Mouse (Mus musculus) ovary, postnatal 10 days (tissue): ENCODE measurements around the gene Neu2.
"Not testable (repeated sequence)": the region's sequence is repeated elsewhere in the genome, so short reads cannot be mapped to it uniquely, and the experiment has no call there.

Experiments used
- DNase-seq: peaks from one replicate; pipeline ENCODE4 v3.0.0; 2022; ENCODE audit warnings: low spot score

Gene Neu2

DNA sequence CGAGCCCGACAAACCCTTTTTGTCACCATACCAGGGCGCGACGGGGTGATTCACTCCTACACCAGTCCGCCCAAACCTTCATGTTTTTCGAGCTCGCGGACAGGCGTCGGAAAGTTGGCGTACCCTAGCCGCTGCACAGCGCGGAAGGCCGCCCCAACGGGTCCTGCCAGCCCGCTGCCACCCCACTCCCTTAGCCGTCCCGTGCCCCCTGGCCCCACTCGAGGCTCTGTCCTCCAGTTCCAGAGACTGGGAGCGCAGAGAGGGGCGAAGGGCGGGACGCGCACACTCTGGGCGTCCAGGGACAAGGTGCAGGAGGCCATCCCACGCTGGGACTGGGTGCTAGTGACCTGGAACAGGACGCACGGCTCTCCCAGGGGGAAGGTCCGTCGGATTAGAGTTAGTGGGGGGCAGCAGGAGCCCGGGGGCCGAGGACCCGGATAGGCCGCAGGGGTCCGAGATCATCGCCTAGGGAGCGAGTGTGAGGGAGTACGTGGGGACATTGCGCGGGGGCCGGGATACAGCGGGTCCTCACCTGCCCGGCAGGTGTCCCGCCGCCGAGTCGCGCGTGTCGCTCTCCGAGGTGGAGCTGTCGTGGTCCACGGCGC, at the start of gene Neu2:
Gene Neu2, plus strand, starts transcription at position 329 of the 605 bp plus-strand sequence.
- DNase-seq = no peak

DNA sequence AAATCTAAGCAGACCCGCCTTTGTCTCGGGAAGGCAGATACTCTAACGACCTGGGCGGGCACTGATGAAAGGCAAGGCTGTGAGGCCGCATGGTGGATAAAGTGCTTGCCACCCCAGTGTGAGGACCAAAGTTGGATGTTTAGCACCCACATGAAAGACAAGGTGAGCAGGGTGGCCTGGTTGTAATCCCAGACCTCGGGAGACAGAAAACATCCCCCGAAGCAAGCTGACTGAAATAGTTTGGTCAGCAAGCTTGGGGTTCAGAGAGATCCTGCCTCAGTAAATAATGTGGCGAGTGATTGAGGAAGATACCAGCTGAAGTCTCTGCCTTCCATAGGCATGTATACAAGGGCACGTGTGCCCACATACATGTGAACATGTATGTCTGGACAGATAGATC, 42.2 kb upstream of the Neu2 start:
- no peak for DNase-seq

DNA sequence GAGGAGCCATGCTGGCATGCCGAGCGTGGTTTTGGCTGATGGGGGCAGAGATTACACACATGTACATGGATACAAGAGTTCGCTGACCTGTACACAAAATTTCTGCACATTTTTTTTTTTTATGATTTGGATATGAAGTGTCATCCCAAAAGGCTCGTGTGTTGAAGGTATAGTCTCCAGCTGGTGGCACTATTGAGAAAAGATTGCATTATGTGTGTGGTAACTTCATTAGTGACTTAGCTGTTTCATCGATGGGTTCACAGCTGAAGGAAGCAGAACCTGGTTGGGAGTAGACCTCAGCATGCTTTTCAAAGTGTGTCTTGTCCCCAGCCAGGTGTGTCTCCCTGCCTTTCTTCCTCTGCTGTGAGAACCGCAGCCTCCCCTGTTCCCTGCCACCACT, 41.4 kb upstream of the Neu2 start:
- no peak for DNase-seq

DNA sequence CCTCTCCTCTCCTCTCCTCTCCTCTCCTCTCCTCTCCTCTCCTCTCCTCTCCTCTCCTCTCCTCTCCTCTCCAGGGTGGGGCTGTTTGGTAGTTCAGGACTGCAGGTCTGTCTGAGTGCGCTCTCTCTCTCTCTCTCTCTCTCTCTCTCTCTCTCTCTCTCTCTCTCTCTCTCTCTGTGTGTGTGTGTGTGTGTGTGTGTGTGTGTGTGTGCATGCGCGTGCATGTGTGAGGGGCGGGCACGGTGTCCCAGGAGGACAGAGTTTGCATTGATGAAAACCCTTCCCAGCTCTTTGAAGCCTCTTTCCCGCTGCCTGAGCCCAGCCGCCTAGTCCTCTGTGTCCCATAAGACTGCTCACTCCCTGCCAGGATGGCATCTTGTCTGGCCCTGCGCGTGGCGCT, 39.7 kb upstream of the Neu2 start, which contains the start of gene Snorc:
Gene Snorc, plus strand, starts transcription at position 301 of the 400 bp plus-strand sequence.
- not testable (repeated sequence) for DNase-seq

DNA sequence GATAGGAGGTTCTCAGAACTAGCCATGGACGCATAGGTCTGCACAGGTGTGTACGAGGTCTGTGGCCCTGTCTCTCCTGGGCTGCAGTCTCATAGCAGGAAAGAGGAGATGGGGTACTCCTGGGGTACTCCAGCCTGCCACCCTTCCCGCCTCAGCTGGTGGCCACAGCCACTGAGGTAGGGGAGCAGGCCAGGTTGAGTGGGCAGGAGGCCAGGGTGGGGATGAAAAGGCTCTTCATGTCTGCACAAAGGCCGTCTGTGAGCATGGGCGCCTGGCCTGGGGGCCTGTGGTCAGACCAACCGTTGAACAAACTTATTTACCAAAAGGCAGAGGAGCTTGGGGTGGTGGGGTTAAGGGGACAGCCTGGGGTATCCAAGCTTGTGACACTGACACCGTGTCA, 37.8 kb upstream of the Neu2 start:
- no peak for DNase-seq

DNA sequence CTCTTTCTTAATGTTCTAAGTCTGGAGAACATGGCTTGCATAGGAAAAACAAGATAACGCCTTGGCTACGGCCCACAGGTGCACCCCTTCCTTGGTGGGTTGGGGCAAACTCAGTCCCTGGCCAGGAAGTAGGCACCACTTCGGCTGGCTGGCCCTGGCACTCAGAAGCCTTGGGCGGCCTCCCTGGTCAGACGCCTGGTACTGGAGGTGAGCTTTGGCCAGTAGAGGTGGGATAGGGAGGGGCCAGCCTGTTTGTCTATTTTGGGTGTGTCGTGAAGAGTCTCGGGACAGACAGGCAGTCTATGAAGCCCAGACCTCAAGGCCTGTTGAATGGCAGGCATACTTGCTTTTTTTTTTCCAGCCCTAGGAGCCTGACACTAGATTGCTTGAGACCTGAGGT, 37.1 kb upstream of the Neu2 start:
- DNase-seq = no peak

DNA sequence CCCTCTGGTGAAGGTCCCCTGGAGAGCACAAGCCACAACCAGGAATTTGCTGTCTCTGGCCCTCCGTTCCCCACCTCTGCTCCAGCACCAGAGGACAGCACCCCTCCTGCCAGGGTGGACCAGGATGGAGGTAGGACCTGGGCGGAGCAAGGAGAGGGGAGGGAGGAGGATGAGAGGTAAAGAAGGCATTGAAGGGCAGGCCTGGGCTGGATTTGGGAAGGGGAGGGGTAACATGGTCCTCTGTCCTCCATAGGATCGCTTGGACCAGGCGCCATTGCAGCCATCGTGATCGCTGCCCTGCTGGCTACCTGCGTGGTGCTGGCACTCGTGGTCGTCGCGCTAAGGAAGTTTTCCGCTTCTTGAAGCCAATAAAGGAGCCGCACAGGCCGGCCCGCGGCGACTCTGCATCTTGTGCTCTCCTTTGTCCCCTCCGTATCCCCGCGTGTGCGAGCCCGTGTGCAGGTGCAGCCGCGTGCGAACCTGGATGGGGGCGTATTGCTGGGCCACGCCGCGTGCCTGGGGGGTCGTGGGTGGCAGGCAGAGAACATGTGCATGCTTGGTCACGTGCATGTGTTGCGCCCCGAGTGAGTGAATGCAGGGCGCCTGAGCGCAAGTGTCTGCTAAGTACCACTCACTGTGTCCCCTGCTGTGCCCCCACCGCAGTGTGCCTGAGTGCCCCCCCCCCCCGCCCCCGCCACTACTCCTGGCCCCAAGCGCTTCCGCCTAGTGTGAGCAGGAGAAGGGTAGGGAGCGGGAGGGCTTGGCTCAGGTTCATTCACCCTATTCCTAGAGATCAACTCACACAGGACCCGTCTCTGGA, 34.4 kb upstream of the Neu2 start:
- no peak for DNase-seq

DNA sequence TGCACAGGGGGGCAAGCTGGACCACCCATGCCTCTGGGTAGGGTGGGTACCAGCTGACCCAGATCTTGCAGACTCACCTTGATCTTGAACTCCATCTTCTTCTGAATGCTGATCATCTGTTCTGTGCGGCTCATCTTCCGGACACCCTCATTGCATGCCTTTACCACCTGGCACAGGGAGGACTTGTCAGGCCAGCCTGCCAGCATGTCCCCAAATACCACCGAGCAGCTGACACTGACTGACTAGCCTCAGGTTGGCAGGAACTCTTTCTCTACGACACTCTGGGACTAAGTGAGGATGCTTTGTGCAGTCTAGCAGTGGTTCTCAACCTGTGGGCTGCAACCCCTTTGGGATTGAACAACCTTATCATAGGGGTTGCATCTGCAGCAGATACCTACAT, 27.1 kb upstream of the Neu2 start:
- no peak for DNase-seq

DNA sequence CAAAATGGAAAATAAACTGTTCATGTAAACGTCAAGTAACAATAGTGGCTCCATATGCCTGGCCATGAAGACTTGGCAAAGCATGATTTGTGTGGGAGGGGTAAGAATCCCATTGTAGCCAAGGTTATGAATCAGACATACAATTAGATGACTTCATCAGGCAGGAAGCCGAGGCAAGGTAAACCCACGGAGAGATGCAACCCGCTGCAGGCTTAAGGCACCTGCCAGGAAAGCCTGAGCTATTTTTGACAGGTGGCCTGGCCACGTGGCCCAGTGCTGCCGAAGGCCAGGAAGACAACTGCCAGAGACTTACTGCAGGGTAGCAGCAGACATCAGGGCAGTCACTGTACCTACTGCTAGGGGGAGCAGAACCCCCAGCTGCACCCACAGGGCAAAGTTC, 23.3 kb upstream of the Neu2 start:
- no peak for DNase-seq

DNA sequence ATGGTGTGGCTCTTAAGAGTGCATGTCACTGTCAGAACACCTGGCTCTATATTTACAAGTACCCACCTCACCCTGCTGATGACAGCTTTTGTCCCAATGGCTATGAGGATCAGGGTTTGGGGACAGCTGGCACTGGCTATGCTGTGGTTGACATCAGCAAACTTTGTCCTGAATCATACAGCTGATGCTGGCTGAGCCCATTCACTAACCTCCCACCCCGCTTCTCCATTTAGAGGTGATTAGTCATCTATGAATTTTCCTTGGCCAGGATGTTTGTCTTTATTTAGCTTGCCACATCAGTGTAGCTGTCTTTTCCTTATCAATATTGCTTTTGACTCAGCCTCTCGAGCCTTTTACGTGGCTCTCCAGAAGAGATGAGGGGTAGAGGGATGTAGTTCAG, 17.4 kb upstream of the Neu2 start:
- no peak for DNase-seq

DNA sequence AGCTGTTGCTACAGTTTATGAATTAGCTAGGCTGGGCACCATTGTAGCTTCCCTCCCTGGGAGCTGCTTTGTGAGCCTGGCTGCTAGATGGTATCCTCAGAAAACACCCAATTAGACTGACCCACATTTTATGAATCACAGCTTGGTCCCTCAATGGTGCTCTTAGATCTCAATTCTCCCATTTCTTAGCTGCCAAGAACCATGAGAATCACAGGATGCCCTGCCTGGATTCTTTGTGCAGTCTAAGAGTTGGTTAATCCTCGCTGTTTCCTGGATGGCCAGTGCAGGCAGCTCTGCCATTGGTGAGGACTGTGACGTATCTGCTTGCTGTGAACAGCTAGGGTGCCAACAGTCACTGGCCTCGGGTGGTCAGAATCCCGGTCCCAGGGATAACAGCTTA, 16.1 kb upstream of the Neu2 start:
- DNase-seq = no peak

DNA sequence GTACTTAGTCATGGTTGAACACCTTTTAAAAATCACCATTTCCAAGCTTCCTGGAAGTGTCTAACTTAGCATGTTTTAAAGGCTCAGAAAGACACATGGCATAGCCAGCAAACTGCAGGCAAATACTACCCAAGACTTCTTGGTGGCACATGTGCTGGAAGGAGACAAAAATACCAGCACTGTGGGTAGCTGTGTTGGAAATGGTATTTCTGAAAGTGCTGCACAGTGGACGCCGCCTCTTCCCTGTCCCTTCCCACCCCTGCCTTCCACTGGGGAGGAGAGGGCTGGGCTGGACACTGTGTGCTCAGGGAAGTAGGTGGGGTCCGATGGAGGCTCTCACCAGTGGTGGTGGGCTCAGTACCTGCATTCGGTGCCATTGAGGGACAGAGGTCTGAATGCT, 4.2 kb upstream of the Neu2 start:
- DNase-seq = no peak

DNA sequence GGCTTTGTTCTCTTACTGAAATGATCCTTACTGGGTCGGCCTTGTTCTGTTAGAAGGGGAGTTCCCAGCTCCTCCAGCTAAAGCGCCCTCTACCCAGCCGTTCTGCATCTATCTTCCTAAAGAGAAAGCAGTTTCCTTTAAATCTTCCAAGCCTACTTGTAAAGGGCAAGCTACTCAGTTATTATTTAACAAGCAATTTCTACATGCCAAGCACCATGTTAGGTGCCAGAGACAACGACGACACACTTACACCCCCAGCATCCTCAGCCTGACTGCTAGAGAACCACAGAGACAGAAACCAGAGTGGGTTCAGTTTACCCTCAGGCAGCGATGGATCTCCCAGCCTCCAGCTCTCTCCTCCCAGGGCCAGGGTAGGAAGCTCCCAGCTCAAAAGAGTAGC, 1.8 kb upstream of the Neu2 start:
- DNase-seq = no peak

DNA sequence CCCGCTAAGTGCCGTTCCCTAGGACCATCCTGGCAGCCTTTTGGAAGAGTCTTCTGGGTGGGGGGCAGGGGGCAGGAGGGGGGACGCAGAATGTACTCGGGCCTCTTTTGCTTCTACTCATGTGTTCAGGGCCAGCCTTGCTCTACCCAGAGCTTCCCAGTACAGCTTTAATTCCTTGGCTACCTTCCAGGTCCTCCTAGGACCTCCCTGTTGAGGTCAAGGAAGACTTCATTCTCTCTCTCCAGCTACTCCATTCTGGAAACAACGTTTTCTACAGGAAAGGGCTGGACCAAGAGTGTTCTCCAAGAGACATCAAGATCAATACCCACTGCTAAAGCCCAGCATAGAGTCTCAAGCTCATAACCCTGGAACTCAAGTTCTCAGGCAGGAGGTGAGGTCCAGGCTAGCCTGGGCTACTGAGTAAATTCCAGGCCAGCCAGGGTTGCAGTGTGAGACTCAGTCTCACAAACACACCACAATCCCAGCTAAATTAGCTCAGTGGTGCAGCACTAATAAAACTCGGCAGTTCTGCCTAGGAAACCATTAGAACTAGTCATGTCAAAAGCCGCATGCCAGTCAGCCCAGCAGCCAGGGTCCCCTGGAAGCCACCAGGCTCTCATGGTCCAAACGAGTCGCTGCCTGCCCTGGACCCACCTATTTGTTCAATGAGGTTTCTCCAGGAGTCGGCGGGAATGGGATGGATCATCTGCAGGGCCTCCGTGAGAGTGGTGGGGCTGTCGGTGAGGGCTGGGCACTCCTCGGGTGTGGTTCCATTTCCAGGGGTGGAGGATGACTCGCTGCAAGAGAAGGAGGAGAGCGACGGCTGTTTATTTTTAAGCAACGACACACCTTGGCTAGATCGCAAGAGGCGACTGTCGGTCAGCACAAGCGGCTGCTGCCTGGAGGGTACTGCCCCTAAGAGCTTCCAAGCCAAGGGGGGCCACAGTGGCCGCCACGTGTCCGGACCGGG, 813 bp upstream of the Neu2 start:
- DNase-seq = no peak

DNA sequence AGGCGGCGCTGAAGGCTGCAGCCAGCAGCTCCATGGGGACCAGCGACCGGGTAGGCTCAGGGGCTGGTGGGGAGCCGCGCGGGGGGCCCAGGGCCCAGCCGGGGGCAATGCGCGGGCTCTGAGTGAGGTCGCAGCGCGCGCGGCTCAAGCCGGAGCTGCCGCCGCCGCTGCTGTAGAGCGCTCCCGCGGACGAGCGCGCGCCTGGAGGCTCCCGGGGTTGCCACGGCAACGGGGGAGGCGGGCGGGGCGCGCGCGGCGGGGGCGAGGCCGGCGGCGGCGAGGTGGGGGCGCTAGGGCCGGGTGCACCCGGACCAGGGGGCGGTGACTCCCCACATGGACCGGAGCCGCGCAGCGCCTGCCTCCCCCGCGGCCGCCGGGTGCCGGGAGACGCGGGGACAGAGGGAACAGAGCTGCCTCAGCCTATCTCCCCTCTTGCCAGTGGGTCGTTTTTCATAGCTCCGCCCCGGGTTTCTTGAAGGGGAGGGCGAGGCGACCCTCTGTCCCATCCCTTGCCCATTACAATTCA, 540 bp downstream of the Neu2 start:
- DNase-seq = peak; percentile 15

DNA sequence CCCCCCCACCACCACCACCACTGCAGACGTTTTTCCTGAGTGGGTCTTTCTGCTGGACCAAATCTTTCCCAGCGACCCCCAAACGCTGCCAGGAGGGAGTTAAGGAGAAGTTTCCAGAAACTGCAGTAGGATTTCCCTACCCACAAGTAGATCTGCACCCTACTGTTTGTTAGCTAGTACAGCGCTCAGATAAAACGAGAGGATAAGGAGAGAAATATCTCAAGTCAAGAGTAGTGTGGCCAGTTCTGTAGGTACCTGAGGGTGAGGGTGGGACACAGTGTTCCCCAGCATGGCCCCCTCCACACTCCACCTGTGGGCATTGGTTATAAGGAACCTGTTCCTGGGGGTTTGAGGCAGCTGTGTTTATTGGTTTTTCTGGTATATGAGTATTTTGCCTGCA, 1.2 kb downstream of the Neu2 start:
- DNase-seq = no peak

DNA sequence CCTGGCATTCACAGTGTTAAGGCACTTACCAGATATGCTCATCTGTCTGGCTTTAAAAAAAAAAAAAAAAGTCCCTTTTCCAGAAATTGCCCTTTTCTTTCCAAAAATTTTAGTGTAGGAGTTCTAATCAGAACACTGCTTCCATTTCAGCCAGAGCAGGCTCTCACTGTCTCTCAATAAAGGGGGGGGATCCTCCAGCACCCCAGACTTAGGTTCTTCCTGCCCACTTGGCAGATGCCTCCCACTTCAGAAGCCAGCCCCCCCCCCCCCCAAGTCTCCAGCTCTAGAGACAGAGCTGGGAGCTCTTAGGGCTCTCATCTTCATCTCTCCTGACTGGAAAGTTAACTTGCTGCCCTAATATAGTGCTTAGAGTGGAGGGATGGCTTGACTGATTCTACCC, 10.8 kb downstream of the Neu2 start:
- no peak for DNase-seq

DNA sequence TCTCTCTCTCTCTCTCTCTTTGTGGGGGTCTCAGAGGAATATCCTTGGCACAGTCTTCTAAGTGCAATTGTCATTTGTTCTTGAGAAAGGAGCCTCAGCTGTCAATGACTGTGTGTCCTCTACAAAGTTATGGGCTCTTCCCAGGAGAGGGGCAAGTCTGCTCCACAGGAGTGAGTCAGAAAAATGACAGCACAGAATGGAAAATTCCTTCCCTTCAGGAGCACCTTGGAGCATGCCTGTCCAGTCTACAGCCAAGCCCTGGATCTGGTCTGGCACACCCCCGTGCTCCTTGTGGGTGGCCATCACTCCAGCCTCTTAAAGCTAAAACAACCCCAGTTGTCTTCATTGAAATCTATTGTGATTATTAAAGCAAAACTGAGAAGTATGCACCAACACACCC, 11.8 kb downstream of the Neu2 start:
- DNase-seq = no peak

DNA sequence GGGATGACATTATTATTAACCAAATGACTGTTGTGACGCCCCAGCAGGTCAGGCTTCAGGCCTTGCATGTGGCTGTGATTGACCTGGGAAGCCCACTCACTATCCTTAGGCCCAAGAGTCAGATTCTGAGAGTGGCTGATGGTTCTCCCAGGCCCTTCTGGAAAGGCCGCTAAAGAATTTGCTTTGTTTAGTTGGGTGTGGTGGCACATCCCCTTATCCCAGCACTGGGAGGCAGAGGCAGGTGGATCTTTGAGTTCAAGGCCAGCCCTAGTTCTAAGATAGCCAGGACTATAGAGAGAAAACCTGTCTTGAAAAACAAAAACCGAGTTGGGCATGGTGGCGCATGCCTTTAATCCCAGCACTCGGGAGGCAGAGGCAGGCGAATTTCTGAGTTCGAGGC, 15.4 kb downstream of the Neu2 start:
- DNase-seq = no peak

DNA sequence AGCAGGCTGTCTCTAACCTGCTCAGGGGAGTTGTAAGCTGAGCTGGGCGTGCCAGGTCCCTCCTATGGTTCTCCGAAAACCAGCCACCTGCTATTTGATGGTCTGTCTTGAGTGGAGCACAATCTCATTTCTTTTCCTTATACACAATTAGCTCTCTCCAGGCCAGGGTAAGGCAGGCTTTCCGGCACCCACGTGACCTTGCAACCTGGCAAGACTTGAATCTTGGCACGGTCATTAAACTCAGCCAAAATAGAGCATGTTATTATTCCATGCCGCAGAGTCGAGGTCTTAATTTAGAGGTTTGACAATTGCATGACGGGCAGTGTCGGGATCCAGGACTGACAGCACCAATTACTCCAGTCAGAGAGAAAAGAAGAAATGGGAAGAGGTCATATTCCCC, 17.5 kb downstream of the Neu2 start:
- no peak for DNase-seq

DNA sequence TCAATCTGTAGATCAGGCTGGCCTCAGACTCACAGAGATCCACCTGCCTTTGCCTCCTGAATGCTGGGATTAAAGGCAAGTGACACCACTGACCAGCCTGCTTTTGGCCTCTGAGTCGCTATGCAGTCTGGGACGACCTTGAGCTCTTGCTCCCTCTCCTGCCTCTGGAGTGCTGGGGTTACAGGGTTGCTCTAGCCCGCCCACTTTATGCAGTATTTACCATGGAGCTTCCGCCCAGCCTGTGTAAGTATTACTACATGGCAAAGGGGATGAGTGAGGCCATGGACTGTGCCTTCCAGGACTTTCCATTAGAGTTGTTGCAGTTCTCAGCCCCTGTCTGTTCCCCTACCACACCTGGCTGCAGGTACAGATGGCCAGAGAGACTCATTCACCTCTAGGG, 22.7 kb downstream of the Neu2 start:
- no peak for DNase-seq

DNA sequence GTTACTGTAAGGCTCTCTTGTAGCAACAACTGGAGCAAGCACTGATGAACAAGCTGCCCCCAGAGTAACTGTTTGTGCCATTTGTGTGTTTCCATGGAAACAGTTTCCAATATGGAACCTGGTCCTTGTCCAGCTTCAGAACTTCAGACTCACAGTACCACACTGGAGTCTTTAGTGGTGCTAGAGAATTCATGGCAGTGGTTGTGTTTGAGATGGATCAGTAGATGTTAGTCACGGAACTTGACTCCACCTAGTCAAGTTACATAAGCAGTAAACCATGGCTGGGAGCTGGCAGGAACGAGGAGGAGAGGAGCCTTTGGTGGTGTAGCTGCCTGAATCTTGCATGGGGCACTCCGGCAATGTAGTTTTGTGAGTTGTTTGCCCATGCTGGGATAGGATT, 24.4 kb downstream of the Neu2 start:
- DNase-seq = no peak

DNA sequence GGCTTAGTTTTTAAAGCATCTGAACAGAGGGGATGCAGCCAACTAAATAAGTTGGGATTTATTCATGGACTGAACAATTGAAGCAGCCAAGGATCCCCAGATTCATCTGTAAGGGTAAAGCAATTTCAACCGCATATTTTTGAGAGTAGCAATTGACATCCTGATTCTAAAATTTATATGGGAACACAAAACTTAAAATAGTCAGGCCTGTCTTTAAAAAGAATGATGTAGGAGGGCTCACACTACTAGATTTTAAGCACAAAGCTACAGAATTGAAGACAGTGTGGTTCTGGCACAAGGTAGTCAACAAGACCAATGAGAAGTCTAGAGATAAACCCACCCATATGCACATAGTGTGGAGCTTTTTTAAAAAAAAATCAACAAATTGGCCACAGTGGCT, 27.3 kb downstream of the Neu2 start:
- DNase-seq = no peak
